Mouse (Mus musculus): ENCODE data around the gene Kcnj4. TPM values are rescaled to one million over a fixed set of nuclear protein-coding genes. Genes with fewer than 3 reads are reported as not detected.

The Kcnj4 gene
- 0.04 and 0.07 TPM in 2 replicates for polyA plus RNA-seq (2012; rRNA removed)

DNA sequence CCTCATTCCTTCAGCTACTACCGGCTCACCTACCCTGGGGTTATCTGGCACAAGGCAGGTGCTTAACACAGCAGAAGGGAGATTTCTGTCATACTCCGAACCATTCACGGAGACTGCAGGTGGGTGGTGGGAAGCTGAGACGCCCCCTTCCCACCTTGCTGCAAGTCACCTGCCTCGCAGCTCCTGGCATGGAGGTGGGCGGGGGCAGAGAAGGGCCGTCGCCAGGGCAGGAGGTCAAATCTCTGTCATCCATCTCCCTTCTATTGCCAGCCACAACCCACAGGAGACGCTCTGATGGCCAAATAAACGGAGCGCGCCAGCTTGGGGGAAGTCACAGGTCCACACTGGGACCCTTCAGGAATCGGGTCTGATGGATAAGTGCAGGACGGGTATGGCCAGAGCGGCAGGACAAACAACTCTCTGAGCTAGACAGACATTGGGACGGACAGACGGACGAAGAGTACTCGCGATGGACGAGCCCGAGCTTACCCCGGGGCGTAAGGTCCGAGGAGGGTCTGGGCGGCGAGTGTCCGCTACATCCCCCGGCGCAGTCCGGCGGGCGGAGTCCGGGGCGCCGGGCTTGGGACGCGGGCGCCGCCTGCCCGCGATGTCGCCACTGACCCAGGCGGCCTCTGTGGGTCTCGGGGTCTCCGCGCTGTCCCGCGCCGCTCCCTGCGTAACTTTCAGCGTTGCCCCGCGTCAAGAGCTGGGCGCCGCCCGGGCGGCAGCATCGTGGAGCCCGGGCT is at the start of gene Kcnj4:
Gene Kcnj4 (minus strand): TSS at position 535 of the 746 bp plus-strand sequence.
- DNase-seq (ENCODE audit: low spot score): no peak

DNA sequence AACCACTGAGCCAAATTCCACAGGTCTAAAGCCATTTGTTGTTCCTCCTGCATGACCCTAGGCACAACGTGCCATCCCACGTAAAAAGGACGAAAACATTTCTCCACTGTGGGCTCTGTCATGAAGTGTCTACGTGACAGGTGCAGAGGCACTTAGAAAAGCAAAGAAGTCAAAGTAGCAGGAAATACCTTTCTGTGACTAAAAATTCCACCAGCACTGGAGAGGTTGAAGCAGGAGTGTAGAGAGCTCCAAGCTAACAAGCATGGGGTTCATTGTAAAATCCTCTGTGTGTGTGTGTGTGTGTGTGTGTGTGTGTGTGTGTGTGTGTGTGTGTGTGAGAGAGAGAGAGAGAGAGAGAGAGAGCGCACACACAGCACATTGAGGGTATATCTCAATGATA is 47.5 kb upstream of the Kcnj4 start:
- no peak for DNase-seq (ENCODE audit: low spot score)

DNA sequence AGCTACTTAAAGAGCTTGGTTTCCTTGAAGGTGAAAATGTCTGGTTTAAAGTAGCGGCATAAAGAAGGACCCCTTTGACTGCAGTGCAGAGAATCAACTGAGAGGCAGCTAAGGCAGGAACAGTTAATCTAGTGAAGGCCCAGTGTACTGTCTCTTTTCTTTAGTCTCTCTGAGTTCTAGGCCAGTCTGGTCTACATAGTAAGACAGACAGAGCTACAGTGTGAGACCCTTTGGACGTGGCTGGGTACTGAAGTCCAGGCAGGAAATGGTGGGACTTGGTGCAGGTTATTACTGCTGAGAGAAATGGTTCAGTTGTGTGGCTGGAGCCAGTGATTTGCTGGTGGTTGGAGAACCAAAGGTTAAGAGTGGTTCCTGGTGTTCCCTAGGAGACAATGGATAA is 43.2 kb upstream of the Kcnj4 start:
- no peak for DNase-seq (ENCODE audit: low spot score)

DNA sequence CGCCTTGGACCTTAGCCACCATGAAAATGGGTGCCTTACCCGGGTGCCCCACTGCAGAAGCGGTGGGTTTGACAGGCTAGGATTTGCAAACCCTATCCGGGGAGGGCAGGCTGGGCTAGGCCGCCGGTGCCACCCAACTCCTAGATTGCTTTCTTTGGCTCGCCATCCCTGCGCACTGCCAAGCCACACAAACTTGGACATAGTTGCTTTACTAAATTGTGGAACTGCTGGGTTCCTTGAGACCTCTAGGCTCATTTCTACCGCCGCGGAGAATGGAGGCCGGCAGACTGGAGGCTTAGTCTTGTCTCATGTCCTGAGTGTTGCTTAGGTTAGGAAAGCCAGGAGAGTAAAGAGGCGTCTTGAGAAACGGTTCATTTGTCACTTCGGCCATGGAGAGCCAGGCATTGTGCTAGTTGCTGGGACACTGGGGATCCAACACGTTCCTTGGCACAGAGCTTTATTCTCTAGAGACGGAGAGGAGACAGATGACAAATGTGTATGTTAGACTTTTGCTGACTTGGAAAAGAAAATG is 42.3 kb upstream of the Kcnj4 start:
- DNase-seq (ENCODE audit: low spot score): no peak

DNA sequence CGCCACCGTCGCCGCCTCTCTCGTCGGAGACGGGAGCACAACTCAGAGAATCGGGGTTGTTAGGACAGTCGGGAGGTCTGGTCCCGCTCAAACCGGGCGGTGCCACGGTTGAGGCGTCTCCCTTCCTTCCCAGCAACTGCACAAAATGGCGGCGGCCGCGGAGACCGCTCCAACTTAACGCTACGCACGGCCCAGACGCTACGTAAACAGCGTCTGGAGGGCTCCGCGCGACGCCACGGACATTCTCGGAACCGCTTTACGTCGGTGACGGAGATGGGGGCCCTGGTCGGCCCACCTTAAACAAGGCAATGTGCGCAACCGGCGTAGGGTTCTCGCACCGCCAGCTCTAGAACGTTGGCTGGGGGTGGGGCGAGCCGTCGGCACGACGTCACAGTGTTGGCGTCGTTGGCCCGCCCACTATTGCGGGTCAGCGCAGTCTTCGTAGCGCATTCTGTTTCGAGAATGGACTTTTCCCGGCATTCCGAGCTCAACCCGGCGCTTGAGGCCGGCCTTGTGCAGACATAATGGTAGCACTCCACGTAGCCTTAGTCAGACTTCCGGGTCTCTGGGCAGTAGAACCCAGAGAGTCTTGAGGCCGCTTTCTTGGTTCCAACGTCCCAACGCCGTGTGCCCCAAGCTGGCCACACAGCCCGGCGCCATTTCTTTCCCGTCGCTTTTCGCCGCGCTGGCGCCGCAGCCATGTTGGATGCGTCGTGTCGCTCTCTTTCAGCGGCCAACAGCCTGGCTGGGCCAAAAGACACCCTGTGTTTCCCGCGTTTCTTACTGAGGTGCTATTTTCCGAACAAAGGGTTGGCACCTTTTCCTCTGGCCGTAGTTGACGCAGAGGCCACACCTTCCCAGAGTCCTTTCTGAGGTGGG is 41.6 kb upstream of the Kcnj4 start, which contains the start of gene Ddx17:
Gene Ddx17 (minus strand): TSS at position 332 of the 879 bp plus-strand sequence.
- DNase-seq (ENCODE audit: low spot score): peak; percentile 98

DNA sequence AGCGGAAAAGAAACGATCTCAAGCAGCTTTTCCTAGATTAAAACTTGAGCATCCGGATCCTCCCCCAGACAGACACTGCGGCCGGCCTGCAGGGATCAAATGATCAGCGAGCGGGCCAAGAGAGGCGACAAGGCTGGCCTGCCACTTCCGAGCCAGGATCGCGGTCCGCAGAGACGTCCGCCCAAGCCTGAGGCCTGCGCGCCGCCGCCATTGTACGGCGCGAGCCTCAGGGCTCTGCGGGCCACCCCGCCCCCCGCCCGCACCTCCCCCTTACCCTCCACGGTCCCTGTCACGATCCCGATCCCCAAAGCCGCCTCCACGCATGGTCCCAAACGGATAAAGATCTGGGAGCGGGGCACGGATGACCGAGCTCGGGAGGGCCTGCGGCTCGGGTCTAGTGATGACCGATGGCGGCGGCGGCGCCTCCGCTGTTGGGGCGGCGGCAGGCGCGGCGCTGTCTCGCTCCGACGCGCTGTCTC is 40.9 kb upstream of the Kcnj4 start:
- DNase-seq (ENCODE audit: low spot score): no peak

DNA sequence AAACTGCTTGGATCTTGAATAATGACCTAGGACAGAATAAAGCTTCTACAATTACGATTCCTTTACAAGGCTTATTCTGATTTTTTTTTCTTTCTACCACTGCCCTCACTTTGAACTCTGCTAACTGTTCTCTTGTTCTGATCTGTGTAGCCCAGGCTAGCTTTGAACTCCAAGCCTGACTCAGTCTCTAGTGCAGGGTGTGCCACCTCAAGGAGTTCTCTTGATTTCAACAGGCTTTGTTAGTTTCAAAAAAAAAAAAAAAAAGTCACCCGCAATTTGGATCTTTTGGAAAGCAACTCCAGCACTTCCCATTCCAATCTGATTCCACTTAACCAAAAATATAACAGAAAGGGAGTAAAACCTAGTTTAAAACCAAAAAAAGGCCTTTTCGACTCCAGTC is 40.5 kb upstream of the Kcnj4 start:
- no peak for DNase-seq (ENCODE audit: low spot score)

DNA sequence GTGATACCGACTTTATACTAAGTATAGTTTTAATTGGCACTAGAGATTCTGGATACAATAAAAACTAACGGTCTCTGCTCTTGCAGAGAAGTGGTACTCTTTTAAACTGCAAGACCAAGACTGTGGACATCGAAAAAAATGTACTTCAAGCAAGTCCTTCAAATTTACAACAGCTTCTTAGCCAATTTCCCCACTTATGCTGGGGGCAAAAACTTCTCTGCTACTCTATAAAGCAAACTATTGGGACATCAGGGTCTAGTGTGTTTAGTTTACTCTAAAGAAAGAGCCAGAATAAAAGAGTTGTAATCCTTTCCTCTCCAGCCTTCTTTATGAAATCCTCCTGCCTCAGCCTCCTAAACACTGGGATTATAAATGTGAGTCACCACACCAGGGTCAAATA is 38.9 kb upstream of the Kcnj4 start:
- no peak for DNase-seq (ENCODE audit: low spot score)

DNA sequence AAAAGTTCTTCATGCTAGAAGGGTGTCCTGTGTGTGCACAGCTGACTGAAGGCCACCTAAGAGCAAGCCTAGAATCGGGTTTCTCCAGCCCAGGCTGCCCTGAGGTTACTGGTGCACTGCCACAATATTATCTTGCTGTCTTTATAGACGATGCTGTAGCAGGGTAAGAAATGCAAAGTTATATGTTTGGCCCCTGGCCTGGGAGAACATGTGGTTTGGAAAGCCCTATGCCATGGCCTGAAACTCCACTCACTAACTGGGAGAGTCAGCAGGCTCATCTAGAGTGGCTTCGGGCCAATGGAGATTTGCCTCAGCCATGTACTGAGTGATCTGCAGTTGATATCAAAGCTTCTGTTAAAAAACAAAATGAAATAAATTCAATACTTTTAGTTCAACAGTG is 28.8 kb upstream of the Kcnj4 start:
- no peak for DNase-seq (ENCODE audit: low spot score)

DNA sequence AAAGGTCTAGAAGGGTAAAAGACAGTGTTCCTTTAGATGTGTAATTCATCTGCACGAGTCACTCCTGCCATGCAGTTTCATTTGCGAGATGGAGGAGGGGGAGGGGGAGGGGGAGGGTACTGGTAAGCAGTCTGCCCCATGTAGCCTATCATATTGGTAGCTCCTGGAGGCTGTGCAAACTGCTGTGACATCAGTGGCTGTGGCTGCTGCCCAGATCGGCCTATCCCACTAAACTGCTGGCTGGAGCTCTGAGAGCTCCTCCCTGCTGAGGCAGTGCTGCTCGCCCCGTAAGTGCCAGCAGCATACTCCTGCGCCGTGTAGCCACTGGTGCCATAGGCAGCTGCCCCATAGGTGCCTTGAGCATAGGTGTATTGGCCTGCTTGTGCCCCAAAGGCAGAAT is 24.9 kb upstream of the Kcnj4 start:
- DNase-seq (ENCODE audit: low spot score): no peak

DNA sequence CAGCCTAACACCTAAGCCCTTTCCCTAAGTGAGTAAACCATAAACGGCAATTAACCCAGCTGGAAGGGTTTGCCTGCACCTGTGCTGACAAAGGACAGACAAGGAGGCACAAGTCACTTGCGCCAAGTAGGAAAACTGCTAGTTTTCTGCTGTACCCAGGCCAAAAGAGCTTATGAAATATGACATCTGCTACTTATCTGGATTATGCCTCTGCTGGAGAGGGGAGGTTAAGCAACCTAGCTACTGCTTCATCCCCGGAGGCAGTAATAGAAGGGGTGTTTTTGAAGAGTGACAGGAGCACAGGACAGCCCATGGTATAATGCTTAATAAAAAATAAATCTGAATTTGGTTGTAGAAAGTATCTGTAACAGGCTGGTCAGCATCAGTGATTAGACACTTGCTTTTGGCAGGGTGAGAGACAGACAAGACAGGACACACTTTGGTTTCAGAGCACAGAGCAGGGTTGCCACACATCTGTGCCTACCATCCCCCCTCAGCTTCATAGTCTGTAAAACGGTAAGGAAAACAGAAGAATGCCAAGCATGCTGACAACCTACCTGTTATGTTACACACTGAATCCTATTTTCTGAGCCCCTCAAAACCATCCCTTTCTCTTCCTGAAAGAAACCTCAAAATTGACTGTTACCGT is 23.1 kb upstream of the Kcnj4 start:
- no peak for DNase-seq (ENCODE audit: low spot score)

DNA sequence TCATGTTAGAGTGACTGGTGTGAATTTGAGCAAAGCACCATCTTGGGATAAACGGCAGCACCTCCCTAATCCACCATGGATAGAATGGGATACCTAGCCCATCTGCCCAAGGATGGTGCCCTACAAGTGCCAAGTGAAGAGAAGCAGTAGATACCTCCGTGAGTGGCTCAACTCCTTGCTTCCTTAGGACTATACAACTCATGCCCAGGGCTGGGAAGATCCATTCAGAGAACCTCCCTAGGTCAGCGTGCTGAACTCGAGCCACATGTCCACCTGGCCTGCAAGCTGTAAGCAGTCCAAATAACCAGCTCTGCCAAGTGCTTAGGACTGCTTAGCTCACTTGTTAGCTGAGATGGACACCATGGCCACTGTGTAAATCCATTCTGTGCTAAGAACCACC is 22.2 kb upstream of the Kcnj4 start:
- peak; percentile 17 for DNase-seq (ENCODE audit: low spot score)

DNA sequence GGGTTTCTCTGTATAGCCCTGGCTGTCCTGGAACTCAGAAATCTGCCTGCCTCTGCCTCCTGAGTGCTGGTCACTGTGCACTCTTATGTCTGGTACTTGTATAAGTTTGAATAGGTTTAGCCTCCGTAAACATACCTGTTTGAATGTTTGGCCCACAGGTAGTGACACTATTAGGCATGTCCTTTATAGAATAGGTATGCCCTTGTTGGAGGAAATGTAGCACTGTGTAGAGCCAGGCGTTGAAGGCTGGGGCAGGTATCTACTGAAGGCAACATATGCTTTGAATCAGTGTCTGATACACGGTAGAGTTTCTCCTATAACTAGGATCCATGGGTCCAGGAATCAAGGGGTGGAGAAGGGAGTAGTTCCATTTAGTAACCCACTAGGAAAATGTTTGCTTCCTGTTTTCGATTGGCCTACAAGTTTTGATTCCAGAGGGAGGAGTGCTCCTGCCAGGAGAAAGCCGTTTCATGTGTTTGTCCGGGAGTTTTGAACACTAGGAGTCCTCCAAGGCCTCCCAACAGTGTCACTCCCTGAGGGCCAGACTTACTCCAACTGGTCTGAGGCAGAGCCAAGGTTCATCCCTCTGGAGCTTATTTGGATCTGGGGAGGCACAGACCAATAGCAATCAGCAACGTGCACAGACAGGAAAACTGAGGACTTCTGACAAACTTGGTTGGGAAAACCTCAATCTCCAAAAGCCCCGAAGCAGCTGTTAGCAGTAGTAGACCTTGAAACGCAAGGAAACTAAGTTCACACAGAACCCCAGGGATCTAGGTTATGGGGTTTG is 21.1 kb upstream of the Kcnj4 start:
- DNase-seq (ENCODE audit: low spot score): peak; percentile 18

DNA sequence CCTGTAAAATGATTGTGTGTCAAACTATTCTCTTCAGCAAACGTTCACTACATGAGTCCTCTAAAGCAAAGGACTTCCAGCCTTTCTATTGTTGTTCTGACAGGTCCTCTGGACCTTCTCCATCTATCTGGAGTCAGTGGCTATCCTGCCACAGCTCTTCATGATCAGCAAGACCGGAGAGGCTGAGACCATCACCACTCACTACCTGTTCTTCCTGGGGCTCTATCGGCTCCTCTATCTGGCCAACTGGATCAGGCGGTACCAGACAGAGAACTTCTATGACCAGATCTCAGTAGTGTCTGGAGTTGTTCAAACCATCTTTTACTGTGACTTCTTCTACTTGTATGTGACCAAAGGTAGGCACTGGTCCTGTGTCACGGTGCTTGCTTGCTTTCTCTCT is 20.5 kb upstream of the Kcnj4 start:
- DNase-seq (ENCODE audit: low spot score): peak; percentile 12

DNA sequence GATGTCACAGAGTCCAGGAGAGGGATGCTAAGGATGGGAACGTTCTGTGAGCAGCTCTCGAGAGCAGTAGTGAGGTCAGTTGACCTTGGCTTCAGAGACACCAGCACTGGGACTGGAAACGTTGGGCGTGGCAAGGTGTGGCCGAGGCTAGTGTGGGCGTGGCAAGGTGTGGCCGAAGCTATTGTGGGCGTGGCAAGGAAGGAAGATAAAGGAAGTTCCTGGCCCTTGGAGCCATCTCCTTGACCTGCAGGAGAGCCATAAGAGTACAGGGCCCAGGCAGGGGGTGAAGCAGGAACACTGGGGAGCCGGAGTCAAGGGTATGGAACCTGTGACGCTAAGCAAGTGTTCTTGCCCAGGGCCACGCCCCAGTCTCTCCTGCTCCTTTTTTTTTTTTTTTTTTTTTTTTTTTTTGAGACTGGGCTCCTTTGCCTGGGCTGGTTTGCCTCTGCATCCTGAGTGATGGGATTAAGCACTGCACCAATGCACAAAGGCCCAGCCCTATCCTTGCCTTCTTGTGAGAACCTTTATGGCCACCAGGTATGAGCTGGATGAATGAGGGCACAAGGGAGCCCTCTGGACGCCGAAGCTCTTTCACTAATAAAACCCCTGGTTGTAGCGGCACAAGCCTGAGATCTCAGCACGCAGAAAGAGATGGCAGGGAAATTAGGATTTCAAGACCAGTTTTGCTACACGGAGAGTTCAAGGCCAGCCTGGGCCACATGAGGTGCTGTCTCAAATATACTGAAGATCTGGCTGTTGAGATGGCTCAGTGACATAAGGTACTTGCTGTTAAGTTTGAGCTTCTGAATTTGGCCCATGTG is 14.6 kb upstream of the Kcnj4 start:
- DNase-seq (ENCODE audit: low spot score): no peak

DNA sequence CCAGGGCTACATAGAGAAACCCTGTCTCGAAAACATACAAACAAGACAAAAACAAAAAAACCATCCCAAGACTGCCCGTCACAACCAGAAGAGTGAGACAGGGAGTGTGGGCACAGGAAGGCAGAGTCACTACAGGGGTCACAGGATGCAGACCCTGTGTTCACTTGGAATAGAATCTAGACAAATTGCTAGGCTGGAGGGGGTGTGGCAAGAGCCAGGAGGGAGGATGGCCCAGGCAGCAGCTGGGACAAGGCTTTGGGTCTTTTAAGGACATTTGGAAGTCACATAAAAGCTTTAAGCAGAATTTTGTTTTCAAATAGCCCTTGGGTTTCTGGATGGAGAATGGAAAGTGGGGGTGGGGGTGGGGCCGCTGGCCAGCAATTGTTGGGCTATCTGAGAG is 13.5 kb upstream of the Kcnj4 start:
- DNase-seq (ENCODE audit: low spot score): no peak

DNA sequence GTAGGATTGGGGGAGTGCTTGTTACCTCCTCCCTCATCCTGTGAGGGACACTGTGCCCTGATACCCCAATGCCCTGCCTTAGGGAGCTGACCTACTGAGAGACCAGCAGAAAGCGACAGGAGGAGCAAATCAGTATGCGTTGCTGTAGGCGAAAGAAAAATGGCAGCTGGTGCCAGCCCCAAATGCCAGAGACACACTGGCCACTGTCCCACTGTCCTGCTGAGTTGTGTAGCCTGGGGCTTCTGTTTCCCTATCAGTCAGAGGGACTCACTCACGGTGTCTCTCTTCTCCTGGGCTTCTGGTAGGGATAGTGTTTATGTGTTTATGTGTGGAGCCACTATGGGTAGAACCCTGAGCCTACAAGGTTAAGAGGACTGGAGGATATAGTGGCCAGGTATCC is 12.7 kb upstream of the Kcnj4 start:
- no peak for DNase-seq (ENCODE audit: low spot score)

DNA sequence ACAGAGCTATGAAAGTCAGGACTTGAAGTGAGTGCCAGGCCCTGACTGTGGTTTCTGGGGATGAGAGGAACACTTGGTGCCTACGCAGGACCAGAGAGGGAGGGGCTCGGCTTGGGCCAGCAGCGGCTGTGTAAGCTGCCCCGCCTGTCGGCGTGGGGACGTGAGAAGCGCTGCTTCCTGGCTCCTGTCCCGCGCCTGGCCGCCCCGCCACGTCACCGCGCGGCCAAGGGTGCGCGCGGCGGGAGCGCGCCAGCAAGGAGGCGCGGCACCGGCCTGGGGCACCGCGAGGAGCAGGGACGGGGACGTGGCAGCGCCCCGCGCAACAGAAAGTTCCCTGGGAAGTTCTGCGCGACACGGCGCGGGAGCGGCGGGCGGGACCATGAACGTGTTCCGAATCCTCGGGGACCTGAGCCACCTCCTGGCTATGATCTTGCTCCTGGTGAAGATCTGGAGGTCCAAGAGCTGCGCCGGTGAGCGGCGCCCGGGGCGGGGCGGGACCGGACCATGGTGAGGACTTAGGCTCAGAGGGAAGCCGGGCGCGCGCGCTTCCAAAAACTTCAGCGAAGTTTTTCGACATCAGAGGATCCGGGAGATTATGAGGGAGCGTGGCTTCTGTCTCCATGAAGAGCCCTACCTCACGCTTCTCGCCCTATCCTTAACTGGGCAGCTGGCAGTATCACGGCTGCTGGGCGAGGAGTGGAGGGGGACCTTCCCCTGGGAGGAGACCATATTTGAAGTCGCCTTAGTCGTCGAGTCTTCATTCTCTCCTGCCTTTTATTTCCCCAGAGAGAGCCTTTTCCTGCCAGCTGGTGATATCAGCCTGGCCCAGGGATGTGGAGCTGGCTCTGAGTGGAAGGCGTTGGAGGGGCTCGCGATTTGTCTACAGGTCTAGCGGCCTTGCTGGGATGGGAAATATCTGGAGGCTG is 11.4 kb upstream of the Kcnj4 start, which contains the start of gene Kdelr3:
Gene Kdelr3 (plus strand): TSS at position 241 of the 926 bp plus-strand sequence.
- DNase-seq (ENCODE audit: low spot score): peak; percentile 63

DNA sequence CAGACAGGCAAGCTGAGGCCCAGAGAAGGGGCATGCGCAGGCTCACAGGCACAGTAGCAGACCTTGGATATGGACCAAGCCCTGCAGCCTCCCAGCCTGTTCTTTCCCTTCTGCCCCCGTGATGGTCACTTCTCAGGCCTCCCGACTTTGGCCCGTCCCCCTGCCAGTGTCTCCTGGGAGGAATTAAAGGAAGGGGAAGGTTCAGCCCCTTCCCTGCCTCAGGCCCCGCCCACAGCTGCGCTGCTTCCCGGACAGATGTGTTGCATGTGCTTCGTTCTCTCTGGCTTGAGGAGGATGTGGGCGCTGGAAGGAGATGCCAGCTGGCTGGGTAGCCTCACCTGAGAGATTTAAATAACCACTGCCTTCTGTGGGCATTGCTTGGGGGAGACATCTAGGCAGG is 8.9 kb upstream of the Kcnj4 start:
- DNase-seq (ENCODE audit: low spot score): no peak
